Mouse (Mus musculus): ENCODE data around the gene A230050P20Rik.
"Not testable (repeated sequence)": the region's sequence is repeated elsewhere in the genome, so short reads cannot be mapped to it uniquely, and the experiment has no call there.

The A230050P20Rik gene

DNA sequence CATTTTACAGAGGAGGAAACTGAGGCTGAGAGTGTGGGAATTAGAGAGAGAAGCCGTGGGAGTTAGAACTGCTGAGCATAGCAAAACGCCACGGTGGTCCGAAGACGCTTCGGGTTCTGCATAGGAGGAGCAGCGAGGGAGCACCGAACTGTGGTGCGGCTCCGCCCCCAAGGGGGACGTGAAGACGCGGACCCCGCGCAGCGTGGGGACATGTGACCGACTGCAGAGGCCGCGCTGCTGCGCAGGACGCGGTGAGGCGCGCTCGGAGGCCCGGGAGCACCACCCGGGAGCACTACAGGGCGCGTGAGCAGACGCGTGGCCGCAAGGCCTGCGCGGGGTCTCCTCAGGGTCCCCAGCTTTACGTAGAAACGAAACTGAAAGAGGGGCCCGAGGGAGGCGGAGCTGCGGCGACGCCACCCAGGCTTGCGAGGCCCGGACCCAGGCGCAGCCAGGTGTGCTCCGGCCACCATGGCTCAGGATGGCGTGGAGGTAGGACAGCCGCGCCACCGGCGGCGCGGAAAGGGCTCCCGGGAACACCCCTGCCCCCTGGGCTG lies at the start of gene A230050P20Rik:
TSS of gene A230050P20Rik (plus strand) at position 195 of the 554 bp plus-strand sequence.
- no peak for DNase-seq (ENCODE audit: low spot score)

DNA sequence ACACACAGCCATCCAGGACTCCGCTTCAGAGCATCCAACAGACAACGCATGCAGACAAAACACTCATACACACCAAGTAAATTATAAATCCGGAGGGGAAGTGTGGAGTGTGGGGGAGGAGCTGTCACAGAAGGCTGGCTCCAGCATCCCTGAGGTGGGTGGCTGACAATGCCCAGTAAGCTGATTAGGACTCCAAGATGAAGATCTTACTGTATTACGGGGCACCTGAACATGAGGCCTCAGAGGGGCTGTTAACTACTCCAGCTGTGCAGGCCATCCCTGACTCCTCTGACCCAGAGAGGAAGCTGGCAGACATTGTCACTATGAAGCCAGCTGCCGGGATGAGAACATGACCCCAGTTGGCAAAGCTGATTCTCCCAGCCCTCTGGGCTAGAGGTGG lies 48.4 kb upstream of the A230050P20Rik start:
- DNase-seq (ENCODE audit: low spot score) = no peak

DNA sequence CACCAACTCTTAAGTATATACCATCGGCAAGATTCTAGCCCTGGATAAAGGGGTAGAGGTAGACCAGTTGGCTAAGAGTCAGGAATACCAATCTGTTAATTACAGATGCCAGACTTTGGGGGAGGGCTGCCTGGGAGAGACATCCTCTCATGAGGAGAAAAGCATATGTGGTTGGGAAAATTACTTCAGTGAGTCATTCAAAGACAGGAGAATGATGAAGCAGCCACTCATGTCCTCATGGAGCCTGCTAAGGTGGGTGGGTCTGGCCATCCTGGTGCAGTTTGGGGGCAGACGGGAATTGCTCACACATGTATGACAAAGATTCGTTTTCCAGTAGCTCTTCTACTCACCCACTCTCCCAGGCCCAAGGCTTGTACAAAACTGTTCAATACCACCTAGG lies 45.6 kb upstream of the A230050P20Rik start:
- no peak for DNase-seq (ENCODE audit: low spot score)

DNA sequence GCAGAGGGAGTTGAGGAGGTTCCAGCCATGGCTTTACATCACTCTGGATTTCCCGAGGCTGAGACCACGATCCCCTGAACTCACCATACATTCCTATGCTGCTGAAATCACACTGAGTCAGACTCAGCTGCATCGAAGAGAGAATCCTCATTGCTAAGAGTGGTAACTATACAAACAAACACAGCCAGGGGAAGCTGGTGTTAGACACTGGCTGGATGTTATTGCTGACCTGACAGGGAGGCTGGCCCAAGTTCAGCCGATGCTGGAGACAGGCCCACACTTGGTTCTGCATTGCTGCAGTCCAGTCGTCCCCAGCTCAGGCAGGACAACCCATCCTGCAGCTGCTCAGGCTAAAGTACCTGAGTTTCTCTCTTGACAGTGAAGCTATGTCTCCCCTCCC lies 42.7 kb upstream of the A230050P20Rik start:
- no peak for DNase-seq (ENCODE audit: low spot score)

DNA sequence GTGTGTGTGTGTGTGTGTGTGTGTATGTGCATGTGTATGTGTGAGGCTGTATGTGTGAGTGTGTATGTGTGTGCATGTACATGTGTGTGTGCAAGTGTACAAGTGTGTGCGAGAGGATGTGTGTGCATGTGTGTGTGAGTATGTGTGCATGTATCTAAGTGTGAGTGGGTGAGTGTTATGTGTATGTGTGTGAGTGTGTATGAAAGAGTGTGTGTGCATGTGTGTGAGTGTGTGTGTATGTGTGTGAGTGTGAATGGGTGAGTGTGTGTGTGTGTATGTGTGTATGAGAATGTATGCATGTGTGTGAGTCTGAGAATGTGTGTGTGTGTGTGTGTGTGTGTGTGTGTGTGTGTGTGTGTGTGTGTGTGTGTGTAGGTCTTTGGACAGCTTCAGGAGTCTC lies 40.3 kb upstream of the A230050P20Rik start:
- no peak for DNase-seq (ENCODE audit: low spot score)

DNA sequence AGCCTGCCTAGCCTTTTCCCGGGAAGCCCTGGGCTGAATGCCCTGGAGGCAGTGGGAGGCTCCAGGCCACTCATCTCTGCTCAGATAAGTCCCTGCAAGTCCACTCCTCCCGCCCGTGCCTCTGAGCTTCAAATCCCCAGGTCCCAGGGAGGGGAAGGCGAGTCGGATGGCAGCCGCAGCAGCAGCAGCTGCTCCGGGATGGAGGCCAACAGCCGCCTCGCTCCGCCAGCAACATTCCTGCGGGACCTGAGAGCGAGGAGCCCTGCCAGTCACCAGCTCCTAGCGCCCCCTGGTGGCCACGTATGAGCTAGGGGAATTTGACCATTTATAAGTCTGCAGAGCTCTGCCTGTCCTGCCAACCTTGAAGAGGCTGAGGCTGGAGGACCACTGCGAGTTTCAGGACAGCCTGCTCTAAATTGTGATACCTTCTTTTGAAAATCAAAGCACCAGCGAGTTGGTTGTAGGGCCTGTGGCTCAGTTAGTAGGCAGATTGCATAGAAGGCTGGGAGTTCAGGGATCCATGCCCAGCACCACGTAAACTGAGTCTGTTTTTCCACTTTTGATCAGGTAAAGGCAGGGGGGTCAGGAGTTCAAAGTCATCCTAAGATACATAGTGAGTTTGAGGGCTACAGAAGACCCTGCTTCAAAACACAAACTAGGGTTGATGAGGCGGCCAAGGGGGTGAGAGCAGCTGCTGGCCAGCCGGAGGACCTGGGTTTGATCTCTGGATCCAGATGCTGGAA lies 37.4 kb upstream of the A230050P20Rik start:
- peak; percentile 73 for DNase-seq (ENCODE audit: low spot score)

DNA sequence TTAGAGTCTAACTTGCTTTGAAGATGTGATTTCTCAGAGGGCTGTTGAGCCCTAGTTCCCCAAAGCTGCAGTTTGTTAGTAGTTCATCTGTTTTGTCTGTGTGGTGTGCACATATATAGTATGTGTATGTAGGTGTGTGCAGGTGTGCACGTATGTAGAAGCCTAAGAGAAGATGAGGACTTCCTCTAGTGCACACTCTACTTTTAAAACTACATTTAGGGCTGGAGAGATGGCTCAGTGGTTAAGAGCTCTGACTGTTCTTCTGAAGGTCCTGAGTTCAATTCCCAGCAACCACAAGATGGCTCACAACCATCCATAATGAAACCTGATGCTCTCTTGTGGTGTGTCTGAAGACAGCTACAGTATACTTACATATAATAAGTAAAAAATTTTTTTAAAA lies 33.6 kb upstream of the A230050P20Rik start:
- no peak for DNase-seq (ENCODE audit: low spot score)

DNA sequence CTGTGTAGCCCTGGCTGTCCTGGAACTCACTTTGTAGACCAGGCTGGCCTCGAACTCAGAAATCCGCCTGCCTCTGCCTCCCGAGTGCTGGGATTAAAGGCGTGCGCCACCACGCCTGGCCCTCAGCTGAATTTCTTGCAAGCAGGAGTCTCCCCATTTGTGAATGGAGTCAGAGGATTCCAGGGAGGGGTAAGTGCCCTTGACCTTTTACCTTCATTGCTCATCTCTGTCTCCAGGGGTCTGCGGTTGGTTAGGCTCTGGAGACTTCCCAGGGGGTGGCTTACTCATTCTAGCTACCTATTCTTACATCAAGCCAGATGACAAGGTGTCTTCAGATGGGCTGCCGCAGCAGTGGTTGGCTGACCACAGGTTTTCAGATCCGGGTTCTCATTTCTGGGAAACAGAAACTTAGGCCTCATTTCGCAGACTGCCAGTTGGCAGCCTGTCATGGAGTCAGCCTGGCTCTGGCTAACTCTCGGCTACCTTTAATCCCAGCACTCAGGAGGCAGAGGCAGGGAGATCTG lies 32.9 kb upstream of the A230050P20Rik start:
- DNase-seq (ENCODE audit: low spot score) = not testable (repeated sequence)

DNA sequence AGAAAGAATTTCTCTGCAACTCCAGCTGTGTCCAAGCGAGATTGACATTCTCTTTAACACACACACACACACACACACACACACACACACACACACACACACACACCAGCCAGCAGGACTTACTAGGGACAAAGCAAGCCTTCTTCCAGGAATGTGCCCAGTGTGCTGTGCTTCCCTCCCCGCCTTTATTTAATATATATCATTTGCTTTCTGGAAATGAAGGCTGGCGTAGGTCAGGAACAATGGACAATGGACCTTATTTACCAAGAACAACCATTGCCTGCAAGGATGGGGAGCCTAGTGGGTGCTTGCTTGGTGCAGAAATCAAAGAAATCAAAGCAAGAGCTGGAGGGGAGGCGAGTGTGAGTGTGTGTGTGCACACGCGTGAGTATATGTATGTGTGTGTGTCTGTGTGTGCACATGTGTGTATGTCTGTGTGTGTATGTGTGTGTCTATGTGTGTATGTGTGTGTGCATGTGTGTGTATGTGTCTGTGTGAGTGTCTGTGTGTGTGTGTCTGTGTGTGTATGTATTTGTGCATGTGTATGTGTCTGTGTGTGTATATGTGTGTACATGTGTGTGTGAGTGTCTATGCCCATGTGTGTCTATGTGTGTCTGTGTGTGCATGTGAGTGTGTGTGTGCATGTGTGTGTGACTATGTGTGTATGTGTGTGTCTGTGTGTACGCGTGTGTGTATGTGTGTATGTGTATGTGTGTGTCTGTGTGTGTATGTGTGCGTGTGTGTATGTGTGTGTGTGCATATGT lies 31.1 kb upstream of the A230050P20Rik start:
- DNase-seq (ENCODE audit: low spot score) = no peak

DNA sequence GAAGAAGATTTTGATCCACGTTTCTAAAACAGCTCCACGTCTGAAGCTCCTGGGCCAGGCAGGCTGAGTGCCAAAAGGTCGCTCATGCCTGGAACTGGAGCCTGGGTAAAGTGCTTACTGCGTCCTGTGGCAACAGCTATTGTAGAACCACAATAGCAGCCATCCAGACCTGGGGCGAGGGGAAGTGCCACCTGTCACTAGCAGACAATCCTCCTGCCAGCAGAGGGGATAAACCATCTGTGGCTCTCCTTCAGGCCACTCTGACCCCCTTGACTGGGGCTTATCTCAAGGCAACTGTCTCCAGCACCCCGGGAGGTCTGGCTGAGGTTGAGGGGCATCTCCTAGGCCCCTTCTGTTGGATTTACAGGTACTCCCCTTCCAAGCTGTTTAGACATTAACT lies 29.5 kb upstream of the A230050P20Rik start:
- DNase-seq (ENCODE audit: low spot score) = no peak

DNA sequence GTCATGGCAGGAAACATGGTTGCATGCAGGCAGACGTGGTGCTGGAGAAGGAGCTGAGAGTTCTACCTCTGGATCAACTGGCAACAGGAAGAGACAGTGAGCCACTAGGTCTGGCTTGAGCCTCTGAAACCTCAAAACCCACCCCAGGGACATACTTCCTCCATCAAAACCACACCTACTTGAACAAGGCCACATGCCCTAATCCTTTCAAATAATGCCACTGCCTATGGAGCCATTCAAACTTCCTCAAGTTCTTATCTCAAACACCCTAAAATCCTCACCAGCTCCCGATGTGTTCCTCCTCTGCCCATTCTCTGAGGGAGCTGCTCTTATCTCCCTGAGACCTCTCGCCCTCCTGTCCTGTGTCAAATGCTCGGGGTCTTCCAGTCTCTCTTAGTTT lies 26.2 kb upstream of the A230050P20Rik start:
- DNase-seq (ENCODE audit: low spot score) = no peak

DNA sequence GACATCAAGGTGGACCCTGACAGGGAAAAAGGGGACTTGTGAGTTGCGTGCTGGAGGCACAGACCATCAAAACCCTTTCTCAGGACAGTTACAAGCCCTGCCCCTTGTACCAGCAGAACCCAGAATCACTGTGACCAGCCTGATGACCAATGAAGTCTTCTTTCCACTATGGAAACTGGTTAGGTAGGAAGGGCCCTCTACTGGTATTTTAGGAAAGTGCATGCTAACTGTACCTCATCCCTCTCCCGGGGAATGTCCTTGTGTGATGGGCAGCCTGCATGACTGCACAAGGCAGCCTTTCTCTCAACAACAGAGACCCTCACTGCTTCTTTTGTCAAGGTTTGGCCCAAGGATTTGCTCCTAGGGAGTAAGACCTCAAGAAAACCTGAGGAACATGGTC lies 25.8 kb upstream of the A230050P20Rik start:
- no peak for DNase-seq (ENCODE audit: low spot score)

DNA sequence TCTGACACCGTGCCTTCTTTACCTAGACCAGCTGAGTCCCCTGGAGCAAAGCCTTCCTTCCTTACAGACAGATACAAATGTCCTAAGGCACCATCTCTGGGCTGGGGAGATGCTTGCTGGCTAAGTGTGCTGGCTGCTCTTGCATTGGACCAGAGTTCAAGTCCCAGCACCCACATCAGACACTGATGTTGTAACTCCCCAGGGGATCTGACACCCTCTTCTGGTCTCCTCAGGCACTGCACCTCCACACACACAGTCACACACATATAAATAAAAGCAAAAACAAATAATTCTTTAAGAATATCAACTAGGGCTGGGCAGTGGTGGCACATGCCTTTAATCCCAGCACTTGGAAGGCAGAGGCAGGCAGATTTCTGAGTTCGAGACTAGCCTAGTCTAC lies 18.3 kb upstream of the A230050P20Rik start:
- no peak for DNase-seq (ENCODE audit: low spot score)

DNA sequence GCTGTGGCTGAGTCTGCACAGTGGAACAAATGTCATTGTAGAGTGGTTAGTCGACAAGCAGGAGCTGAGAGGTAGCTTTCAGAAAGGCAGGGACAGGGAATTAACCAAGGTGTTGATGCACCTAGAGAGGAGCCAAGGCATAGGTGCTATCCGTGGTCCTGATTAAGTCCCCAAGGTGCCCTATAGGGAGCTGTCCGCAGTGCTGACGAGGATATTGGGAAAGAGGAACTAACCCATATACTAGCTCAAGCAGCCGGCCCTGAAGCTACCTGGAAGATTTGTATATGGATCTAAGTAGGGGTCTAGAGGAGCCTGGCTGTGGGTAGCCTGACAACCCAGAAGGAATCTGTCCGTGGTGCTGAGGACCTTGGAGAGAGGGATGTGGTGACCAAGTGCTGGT lies 11.3 kb upstream of the A230050P20Rik start:
- DNase-seq (ENCODE audit: low spot score) = peak; percentile 67

DNA sequence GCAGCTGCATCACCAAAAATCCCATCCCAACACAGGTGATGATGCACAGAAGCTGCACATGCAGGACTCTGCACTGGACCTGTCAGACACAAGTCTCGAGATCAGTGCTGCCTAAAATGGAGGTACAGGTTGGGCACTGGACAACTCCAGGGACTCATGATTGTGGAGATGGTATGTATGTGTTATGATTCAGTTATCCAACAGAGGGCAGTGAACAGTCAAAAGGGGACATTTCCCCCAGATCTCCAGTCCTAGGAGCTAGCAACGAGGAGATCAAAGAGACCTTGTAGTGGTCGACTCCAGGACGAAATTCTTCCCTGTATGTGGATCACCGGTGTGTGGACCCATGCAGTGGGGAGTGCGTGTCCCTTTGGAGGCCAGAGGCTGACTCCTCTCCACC lies 8.5 kb upstream of the A230050P20Rik start:
- DNase-seq (ENCODE audit: low spot score) = no peak

DNA sequence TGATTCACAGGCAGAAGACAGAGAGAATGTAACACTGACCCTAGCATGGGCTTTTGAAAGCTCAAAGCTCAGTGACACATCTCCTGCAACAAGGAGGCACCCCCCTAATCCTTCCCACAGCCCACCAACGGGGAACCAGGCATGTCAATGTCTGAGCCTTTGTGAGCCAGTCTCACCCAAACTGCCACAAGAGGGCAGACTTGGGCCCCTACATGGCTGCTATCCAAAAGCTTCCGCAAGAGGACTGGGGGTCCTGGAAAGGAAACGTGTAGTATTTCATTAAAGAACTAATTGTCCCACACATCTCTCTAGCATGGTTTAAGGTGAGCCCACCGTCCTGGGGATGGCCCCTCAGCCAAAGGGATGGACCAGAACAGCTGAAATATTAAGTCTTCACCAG lies 6.6 kb upstream of the A230050P20Rik start:
- DNase-seq (ENCODE audit: low spot score) = no peak

DNA sequence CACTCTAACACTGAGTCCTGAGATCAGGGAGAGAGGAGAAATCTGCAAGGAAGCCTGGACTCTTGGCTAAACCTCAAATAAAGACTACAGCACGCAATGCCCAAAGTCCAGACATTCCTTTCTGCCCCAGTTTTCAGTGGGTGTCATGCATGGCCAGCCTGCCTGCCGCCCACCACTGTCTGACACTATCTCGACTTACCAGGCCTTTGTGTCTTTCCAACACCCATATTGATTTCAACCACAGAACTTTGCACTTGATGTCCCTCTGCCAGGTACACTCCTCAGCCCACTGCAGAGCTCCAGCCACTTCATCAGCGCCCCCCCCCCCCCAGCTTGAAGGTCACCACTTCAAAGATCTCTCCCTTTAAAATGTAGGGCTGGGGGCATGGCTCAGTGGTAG lies 6.2 kb upstream of the A230050P20Rik start:
- no peak for DNase-seq (ENCODE audit: low spot score)

DNA sequence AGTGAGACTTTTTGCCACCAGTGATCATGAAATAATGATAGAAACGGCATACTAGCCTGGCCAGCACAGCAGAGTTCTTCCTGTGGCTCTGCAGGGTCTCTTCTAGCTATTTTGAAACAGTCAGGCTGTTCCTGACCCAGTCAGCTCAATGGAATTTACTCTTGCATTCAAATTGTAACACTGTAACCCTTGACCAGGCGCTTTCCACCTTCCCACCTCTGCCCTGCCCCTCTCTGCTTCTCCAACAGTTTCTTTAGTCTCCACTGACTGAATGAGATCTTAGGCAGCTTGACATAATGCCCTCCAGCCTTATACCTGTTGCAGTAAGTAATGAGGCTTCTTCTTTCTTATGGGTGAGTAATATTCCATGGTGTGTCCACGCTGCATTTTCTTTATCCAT lies 1.6 kb upstream of the A230050P20Rik start:
- DNase-seq (ENCODE audit: low spot score) = peak; percentile 74

DNA sequence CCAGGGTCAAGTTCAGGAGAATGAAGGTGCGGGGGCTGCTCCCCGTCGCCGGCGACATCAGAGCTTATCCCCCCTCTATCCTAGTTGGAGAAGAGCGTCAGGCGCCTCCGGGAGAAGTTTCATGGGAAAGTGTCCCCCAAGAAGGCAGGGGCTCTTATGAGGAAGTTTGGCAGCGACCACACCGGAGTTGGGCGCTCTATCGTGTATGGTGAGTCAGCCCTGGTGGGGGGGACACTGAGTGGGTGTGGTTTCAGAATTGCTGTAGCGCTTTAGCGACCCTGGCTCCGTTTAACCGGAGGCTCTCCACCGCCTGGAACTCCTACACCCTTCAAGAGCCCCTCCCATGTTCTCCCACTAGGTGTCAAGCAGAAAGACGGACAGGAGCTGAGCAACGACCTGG lies 804 bp downstream of the A230050P20Rik start:
- no peak for DNase-seq (ENCODE audit: low spot score)

DNA sequence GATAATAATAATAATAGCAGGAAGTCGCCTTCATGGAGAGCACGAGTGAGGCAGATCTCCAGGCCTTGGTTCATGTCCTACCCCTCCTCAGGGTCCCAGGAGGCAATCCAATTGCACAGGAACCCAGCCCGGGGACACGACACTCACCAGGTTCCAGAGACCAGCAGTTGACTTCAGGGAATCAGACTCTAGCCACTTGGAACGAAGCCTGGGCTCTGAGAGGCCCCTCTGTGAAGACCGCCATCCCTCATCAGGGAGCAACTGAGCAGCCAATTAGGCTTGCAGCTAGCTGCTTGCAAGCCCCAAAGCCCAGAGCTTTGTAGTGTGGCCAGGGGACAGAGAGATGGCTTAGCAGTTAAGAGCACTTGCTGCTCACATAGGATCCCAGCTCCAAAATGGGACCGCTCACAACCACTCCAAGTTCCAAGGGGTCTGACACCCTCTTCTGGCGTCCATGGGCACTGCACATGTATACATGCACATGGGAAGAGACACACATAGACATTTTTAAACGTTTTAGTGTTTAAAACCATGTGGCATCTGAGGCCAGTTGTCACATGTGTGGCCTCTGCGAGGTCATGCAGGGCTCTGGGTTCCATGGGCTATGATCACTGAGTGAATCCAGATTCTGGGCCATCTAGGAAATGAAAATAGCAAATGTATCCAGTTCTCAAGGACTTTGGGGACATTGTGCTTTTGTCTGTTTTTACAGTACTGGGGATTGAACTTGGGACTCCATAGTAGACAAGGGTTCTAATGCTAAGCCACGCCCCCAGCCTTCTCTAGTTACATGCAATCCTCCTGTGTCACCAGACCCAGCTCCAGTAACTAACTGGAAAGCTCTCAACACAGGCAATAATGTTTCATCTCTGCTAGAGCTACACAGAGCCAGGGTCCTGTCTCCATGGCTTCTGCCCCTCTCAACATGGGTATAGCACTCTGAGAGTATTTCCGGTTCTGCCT lies 2.0 kb downstream of the A230050P20Rik start:
- DNase-seq (ENCODE audit: low spot score) = no peak

DNA sequence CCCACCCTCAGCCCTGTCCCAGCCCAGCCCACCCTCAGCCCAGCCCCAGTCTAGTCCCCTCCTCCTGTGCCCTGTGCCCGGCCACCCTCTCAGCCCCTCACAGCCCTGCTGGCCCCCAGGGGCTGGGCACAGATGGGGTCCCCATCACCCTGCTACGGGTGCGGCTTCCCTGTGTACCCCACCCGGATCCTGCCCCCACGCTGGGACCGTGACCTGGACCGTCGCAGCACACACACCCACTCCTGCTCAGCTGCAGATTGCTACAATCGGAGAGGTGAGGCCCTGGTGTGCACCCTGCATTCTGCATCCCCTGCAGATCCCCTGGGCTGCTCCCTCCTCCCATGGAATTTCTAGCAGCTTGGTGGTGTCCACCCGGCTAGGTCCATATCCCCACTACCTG lies 4.5 kb downstream of the A230050P20Rik start:
- no peak for DNase-seq (ENCODE audit: low spot score)

DNA sequence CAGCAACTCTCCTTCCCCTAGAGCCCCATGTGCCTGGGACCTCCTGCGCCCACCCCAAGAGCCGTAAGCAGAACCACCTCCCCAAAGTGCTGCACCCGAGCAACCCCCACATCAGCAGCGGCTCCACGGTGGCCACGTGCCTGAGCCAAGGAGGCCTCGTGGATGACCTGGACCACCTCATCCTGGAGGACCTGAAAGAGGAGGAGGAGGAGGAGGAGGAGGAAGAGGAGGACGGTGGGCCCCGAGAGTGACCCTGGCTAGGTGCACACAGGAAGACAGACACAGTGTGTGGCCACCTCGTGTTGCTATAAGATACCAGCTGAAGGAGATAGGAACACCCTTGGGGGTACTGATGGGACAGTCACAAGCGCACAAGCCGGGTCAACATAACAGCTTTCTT lies 5.1 kb downstream of the A230050P20Rik start:
- DNase-seq (ENCODE audit: low spot score) = no peak
